Mouse (Mus musculus) liver, embryonic 14.5 days (tissue): ENCODE data around the gene Cmtm8. TPM values are rescaled to one million over a fixed set of nuclear protein-coding genes. Genes with fewer than 3 reads are reported as not detected.

ENCODE experiments used
- ATAC-seq: fragments of 200-750 bp; cut with Nextera tagmentation; 2 replicates; pipeline ENCODE4 v1.8.0; 2017; ENCODE audit warnings: moderate number of reproducible peaks, mild to moderate bottlenecking, moderate library complexity; ENCODE audit not compliant: insufficient read depth
- DNase-seq, 3 experiments: peaks; one replicate each; pipeline ENCODE4 v3.0.0-alpha.2; 2012 to 2013; ENCODE audit warnings: low read depth in 3 of 3, low spot score in 3 of 3
- H3K27ac ChIP-seq: fragments of 300-500 bp; sonication (generic); 2 replicates; pipeline ENCODE4 v1.5.1; 2014; ENCODE audit warnings: moderate library complexity, mild to moderate bottlenecking, control low read depth, inconsistent platforms
- H3K27me3 ChIP-seq: fragments of 300-500 bp; sonication (generic); 2 replicates; pipeline ENCODE4 v1.6.1; 2014; ENCODE audit warnings: mild to moderate bottlenecking, low read length, moderate library complexity; ENCODE audit not compliant: control insufficient read depth, insufficient read depth
- H3K36me3 ChIP-seq: fragments of 300-500 bp; sonication (generic); replicated peaks from 2 replicates; pipeline ENCODE4 v1.6.1; 2014; ENCODE audit warnings: low read depth; ENCODE audit not compliant: control insufficient read depth, insufficient read depth
- H3K4me1 ChIP-seq, 2 experiments: fragments of 200-500 bp in 1 of 2; fragments of 300-500 bp in 1 of 2; sonication (generic) in 1 of 2; replicated peaks; 2 replicates each; pipeline ENCODE4 v1.6.1; 2012 to 2014; ENCODE audit warnings: antibody characterized with exemption in 1 of 2, inconsistent platforms in 1 of 2, low read length in 1 of 2; ENCODE audit not compliant: control insufficient read depth in 2 of 2, insufficient read depth in 2 of 2
- H3K4me2 ChIP-seq: fragments of 300-500 bp; sonication (generic); 2 replicates; pipeline ENCODE4 v1.6.1; 2014; ENCODE audit warnings: low read depth, mild to moderate bottlenecking, control low read depth, moderate library complexity
- H3K4me3 ChIP-seq, 2 experiments: fragments of 200-500 bp in 1 of 2; fragments of 300-500 bp in 1 of 2; sonication (generic) in 1 of 2; 2 replicates each; pipeline ENCODE4 v1.5.1; 2012 to 2014; ENCODE audit warnings: low read depth in 2 of 2, low read length in 2 of 2, mild to moderate bottlenecking in 2 of 2, control low read depth in 1 of 2, inconsistent platforms in 1 of 2, moderate library complexity in 1 of 2; ENCODE audit not compliant: insufficient read depth in 1 of 2
- H3K9ac ChIP-seq: fragments of 300-500 bp; sonication (generic); replicated peaks from 2 replicates; pipeline ENCODE4 v1.6.1; 2014; ENCODE audit warnings: mild to moderate bottlenecking, control low read depth, moderate library complexity
- H3K9me3 ChIP-seq: fragments of 300-500 bp; sonication (generic); 2 replicates; pipeline ENCODE4 v1.6.1; 2016; ENCODE audit warnings: low read length, mixed read lengths; ENCODE audit not compliant: control insufficient read depth
- CTCF ChIP-seq: IDR thresholded peaks from 2 replicates; pipeline ENCODE4 v1.5.1; 2016; ENCODE audit warnings: antibody characterized with exemption, low read depth, control low read depth
- EP300 ChIP-seq: IDR thresholded peaks from 2 replicates; pipeline ENCODE4 v1.6.1; 2016; ENCODE audit warnings: antibody characterized with exemption, low read depth
- WGBS: fragments of 180-500 bp; shearing (Covaris S2); extraction: QIAGEN DNeasy Blood & Tissue Kit; methylation state at CpG from one replicate; pipeline ENCODE4 v1.1.7; 2014; ENCODE audit not compliant: insufficient replicate concordance; 5-methylcytosine and 5-hydroxymethylcytosine counted together
- polyA plus RNA-seq, 2 experiments: library from polyadenylated mRNA; depleted of rRNA in 1 of 2; stranded (reverse) in 1 of 2; unstranded in 1 of 2; fragments of >200 nt; fragmentation: Nextera tagmentation in 1 of 2; extraction: Ambion mirVana in 1 of 2; gene quantifications; 2 replicates each; pipeline versions ENCODE4 v1.2.1 to v1.2.3; 2012 to 2014

Cmtm8 gene
- polyA plus RNA-seq, 2 experiments = 16.2 to 24.2 TPM

DNA sequence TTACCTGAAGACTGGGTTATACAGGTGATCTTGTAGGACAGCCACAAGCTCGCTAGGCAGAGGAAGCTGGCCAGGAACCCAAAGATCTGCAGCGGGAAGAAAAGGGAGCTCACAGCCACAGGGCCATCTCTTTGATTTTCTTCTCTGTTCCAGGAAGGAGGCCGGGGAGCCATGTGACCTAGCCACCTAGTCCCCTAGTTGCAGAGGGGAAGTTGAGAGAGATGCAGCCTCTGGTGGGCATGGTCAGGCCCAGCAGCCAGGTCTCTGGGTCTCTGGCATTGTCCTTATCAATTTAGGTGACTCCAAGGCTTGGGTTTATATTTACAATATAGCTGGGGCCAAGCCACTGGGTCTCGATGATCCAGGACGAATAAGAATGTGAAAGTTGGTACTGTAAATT, 85.2 kb downstream of the Cmtm8 start:
- H3K4me2 ChIP-seq = no peak overlapping the region
- 64% methylated on average over 5 of the region's 5 CpGs for WGBS
- H3K36me3 ChIP-seq = no peaks in the 10 kb centered on the region
- no peaks in the 10 kb centered on the region for H3K4me1 ChIP-seq
- no peak for ATAC-seq
- H3K27ac ChIP-seq = no peak overlapping the region
- H3K9ac ChIP-seq = no peak overlapping the region
- H3K4me3 ChIP-seq = no peak overlapping the region
- no peaks in the 10 kb centered on the region for H3K27me3 ChIP-seq
- TF ChIP-seq EP300 = no peak
- TF ChIP-seq CTCF = no peak
- H3K9me3 ChIP-seq = no peaks in the 10 kb centered on the region
- DNase-seq = no peak

DNA sequence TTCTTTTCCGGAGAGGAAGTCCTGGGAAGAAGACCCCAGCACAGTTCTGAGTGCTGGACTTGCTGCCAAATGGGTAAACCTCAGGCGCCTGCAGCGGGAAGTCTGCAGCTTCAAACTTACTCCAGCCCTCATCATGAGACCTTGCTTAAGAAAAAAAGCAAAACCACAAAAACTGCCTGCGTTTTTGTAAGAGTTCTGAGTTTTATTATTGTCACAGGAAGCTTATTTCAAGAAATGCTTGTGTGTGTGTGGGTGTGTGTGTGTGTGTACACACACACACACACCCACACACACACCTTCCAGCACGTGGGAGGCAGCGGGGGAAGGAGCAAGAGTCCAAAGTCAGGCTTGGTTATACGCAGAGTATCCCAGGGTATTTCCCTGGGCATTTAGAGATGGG, 85.7 kb downstream of the Cmtm8 start:
- Histone ChIP-seq H3K4me2 (no peak overlapping the region), H3K9me3 (no peaks in the 10 kb centered on the region), H3K4me3 (no peak overlapping the region), H3K27me3 (no peaks in the 10 kb centered on the region), H3K9ac (no peak overlapping the region), H3K4me1 (0 out of 4 replicates have a peak, but pooled peaks cover 0 to 2% of the 10 kb centered on the region in 2 experiments), H3K27ac (no peak overlapping the region), H3K36me3 (no peaks in the 10 kb centered on the region)
- ATAC-seq = no peak
- TF ChIP-seq EP300 (no peak), CTCF (no peak)
- 63% methylated on average over 7 of the region's 7 CpGs for WGBS
- DNase-seq = no peak

DNA sequence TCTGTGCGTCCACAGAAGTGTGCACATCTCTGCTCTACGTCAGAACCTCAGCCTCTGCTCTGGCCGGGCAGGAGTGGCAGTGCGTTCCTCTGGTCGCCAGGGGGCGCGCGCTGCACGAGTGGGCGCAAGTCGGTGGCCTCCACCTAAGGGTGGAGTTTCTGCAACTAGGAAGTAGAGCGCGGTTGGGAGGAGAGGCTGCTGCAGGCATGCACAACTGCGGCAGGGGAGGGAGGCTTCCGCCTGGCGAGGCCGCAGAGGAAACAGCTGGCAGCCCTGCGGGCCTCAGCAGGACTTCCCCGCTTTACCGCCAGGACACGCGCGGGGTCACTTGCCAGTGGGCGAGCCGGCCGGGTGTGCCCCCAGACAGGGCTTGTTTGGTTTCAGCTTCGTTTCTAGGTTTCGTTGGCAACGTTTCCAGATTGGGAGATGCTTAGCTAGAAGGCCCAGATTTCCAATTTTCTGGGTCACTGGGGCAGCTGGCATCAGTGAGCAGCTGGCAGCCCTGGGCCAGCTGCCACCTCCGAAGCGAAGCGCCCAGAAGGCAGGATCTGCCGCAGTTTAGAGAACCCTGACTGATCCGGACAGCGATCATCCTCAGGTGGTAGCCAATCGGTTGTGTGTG, 91.0 kb downstream of the Cmtm8 start:
- 6% methylated on average over 35 of the region's 36 CpGs for whole genome bisulfite sequencing
- Histone ChIP-seq H3K4me1 (0 out of 4 replicates have a peak, but pooled peaks cover 0 to 2% of the 10 kb centered on the region in 2 experiments), H3K4me2 (peak overlapping the region; percentile 83), H3K27ac (no peak overlapping the region), H3K9me3 (no peaks in the 10 kb centered on the region), H3K4me3 (peak overlapping the region; percentile 48 to 59), H3K27me3 (no peaks in the 10 kb centered on the region), H3K36me3 (no peaks in the 10 kb centered on the region; the same call in 1 of the 2 replicates), H3K9ac (peak overlapping the region; percentile 58)
- ATAC-seq (peak; percentile 86), DNase-seq (peak; percentile 73 to 82 (median 77))
- TF ChIP-seq CTCF (peak; percentile 100), EP300 (no peak)

DNA sequence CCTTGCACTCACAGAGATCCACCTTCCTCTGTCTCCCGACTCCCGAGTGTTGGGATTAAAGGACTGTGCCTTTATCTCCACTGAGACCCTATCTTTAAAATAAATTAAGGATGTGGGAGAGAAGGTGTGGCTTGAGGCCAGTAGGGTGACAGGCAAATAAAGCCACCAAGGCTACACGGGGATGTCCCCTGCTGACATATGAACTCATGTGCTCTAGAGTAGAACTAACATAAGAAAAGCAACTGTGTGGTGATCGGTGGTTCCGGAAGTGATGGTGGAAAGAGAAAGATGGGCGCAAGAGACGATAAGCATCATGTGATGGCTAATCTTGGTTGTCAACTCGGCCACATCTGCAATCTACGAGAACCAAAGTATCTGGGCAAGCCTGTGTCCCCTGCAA, 91.6 kb downstream of the Cmtm8 start:
- H3K4me2 ChIP-seq = no peak overlapping the region
- H3K9me3 ChIP-seq = no peaks in the 10 kb centered on the region
- H3K27ac ChIP-seq = no peak overlapping the region
- 0 out of 4 replicates have a peak, but pooled peaks cover 0 to 2% of the 10 kb centered on the region in 2 experiments for H3K4me1 ChIP-seq
- H3K4me3 ChIP-seq = no peak overlapping the region
- no peak overlapping the region for H3K9ac ChIP-seq
- H3K36me3 ChIP-seq = no peaks in the 10 kb centered on the region; the same call in none of the 2 replicates
- H3K27me3 ChIP-seq = no peaks in the 10 kb centered on the region
- no peak for ATAC-seq
- DNase-seq = no peak
- TF ChIP-seq EP300 = no peak
- TF ChIP-seq CTCF = no peak
- 59% methylated on average over 9 of the region's 9 CpGs for WGBS

DNA sequence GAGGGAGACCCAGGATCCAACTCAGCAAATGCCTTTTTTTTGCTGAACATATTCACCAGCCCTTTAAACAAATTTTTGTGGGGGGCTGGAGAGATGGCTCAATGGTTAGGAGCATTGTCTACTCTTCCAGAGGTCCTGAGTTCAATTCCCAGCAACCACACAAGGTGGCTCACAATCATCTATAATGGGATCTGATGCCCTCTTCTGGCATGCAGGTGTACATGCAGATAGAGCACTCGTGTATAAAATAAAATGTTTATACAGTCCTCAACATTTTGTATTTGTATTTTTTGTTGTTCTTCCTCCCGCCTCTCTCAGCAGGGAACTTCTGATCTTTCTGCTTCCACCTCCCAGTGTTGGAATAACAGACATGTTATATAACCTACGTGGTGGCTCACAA, 92.4 kb downstream of the Cmtm8 start:
- Histone ChIP-seq H3K27ac (no peak overlapping the region), H3K4me3 (no peak overlapping the region), H3K9me3 (no peaks in the 10 kb centered on the region), H3K36me3 (peaks cover 2% of the 10 kb centered on the region), H3K27me3 (no peaks in the 10 kb centered on the region), H3K4me2 (no peak overlapping the region), H3K9ac (no peak overlapping the region), H3K4me1 (0 out of 4 replicates have a peak, but pooled peaks cover 0 to 2% of the 10 kb centered on the region in 2 experiments)
- no peak for DNase-seq
- TF ChIP-seq CTCF (peak; percentile 34; the same call in 1 of the 2 replicates), EP300 (no peak)
- WGBS = 74% methylated on average over 3 of the region's 3 CpGs
- ATAC-seq = no peak
